Comparison of ENCODE assay signal across 8 mouse cellular contexts in the genomic region with DNA sequence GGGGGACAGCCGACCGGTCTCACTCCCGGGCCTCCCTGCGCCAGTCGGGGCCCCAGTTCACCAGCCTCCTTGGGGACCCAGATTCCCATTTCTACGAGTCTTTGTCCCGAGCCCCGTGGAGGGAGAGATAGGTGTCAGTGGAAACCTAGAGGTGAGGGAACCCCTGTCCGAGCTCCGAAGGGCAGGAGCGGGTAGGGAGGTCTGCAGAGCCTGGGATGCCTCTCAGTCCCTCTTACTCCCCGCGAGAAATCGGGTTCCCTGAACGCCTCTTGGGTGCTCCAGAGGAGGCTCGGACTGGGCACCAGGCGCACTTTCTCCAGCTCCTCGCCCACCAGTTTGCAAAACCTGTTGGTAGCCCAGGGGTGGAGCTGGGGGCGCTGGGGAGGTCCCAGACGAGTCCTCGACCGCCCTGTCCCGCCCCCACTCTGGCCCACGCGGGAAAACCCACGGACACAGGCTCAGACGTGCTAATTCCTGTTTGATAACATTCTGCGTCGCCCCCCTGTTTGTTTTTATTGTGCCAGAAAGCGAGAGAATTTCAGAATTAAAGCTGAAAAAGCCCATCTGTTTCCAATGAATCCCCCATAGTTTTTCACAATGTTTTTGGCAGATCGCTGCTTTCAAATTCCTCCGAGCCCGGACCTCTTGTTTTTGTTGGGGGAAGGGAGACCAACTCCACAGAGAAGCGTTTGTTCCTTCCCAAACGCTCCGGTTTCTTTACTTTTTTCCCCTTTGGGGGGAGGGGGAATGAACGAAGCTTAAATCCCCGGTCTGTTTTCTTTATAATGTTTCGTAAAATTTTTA. TPM values are rescaled to one million over a fixed set of nuclear protein-coding genes. Genes with fewer than 3 reads are reported as not detected.
DNase-seq lines count a peak whose midpoint lies in the region; ATAC-seq and TF ChIP-seq lines count a peak whose summit lies in the region.

No protein-coding gene starts in this region.

- in situ Hi-C loops in Patski (cut with MboI; ENCODE audit: low pct_unique_long_range_greater_than_20kb): loop anchor here (25.0 kb wide), 1 partner anchor 554 kb away; no protein-coding TSS in a partner anchor

- H3K9ac ChIP-seq in forebrain, embryonic 12.5 days: peak overlapping the region; percentile 89
- peak overlapping the region; percentile 95 for H3K9ac ChIP-seq in hindbrain, embryonic 12.5 days
- peak overlapping the region; percentile 41; the same call in 1 of the 2 replicates for H3K9ac ChIP-seq in liver, postnatal 0 days (replicated peaks)

- WGBS in forebrain, embryonic 12.5 days: under 1% methylated on average over 39 of the region's 39 CpGs
- WGBS in hindbrain, embryonic 12.5 days: under 1% methylated on average over 39 of the region's 39 CpGs
- 2% methylated on average over 39 of the region's 39 CpGs for WGBS in liver, postnatal 0 days (ENCODE audit: insufficient replicate concordance)

- H3K9me3 ChIP-seq in erythroblast, embryonic 14.5 days (ENCODE audit: control insufficient read depth, low read length): no peaks in the 10 kb centered on the region
- no peaks in the 10 kb centered on the region for H3K9me3 ChIP-seq in forebrain, embryonic 12.5 days
- H3K9me3 ChIP-seq in hindbrain, embryonic 12.5 days (replicated peaks): no peaks in the 10 kb centered on the region
- no peaks in the 10 kb centered on the region for H3K9me3 ChIP-seq in liver, postnatal 0 days (ENCODE audit: low read length)

- H3K36me3 ChIP-seq in erythroblast, embryonic 14.5 days (ENCODE audit: control insufficient read depth): no peaks in the 10 kb centered on the region
- peaks cover 25% of the 10 kb centered on the region for H3K36me3 ChIP-seq in forebrain, embryonic 12.5 days (replicated peaks)
- H3K36me3 ChIP-seq in hindbrain, embryonic 12.5 days: peaks cover 9% of the 10 kb centered on the region
- H3K36me3 ChIP-seq in liver, postnatal 0 days (replicated peaks; ENCODE audit: insufficient read depth, low read length): no peaks in the 10 kb centered on the region

- POLR2A ChIA-PET in Patski (lab: Charles Lee): interaction anchor here (0.8 kb wide), 1 partner anchor 30 kb away, joined by 3 read pairs; no protein-coding TSS in a partner anchor

- peak overlapping the region; percentile 93 for H3K27ac ChIP-seq in forebrain, embryonic 12.5 days
- H3K27ac ChIP-seq in hindbrain, embryonic 12.5 days: peak overlapping the region; percentile 94
- 0 out of 2 replicates have a peak overlapping the region, but pooled peaks have one; percentile 16 for H3K27ac ChIP-seq in liver, postnatal 0 days (ENCODE audit: low read depth)

- no peak for TF ChIP-seq CTCF in Patski (IDR thresholded peaks at IDR 0.05)
- TF ChIP-seq CTCF in liver, postnatal 0 days (IDR thresholded peaks at IDR 0.05; ENCODE audit: low read depth): no peak

- H3K27me3 ChIP-seq in erythroblast, embryonic 14.5 days (ENCODE audit: control insufficient read depth): peaks cover 71% of the 10 kb centered on the region
- no peaks in the 10 kb centered on the region for H3K27me3 ChIP-seq in Patski
- H3K27me3 ChIP-seq in forebrain, embryonic 12.5 days: no peaks in the 10 kb centered on the region
- no peaks in the 10 kb centered on the region for H3K27me3 ChIP-seq in hindbrain, embryonic 12.5 days
- H3K27me3 ChIP-seq in liver, postnatal 0 days (ENCODE audit: insufficient read depth, low read length): peaks cover 62% of the 10 kb centered on the region

- H3K4me2 ChIP-seq in forebrain, embryonic 12.5 days: peak overlapping the region; percentile 85
- H3K4me2 ChIP-seq in hindbrain, embryonic 12.5 days (replicated peaks): peak overlapping the region; percentile 80
- peak overlapping the region; percentile 73 for H3K4me2 ChIP-seq in liver, postnatal 0 days (ENCODE audit: low read depth, low read length)

- ATAC-seq in erythroblast, adult 5-6 weeks (replicated peaks; ENCODE audit: low FRiP score, poor library complexity, severe bottlenecking): no peak
- ATAC-seq in Patski: peak; percentile 56
- ATAC-seq in forebrain, embryonic 12.5 days (ENCODE audit: low FRiP score): peak; percentile 4; the same call in 1 of the 2 replicates
- ATAC-seq in hindbrain, embryonic 12.5 days (ENCODE audit: low FRiP score): peak; percentile 15
- ATAC-seq in liver, postnatal 0 days: 0 out of 2 replicates have a peak, but pooled peaks have one; percentile 2

- DNase-seq in Patski (ENCODE audit: low read depth, low spot score): no peak
- DNase-seq in liver, postnatal 0 days: no peak
- peak; percentile 42 for DNase-seq in retina, embryonic 14.5 days (ENCODE audit: low spot score)
- DNase-seq in thymus, adult 18-20 months: no peak

- no peak for TF ChIP-seq EP300 in liver, postnatal 0 days (IDR thresholded peaks at IDR 0.05; ENCODE audit: low read depth)

- H3K4me3 ChIP-seq in erythroblast, embryonic 14.5 days (replicated peaks): peak overlapping the region; percentile 20
- peak overlapping the region; percentile 80 for H3K4me3 ChIP-seq in forebrain, embryonic 12.5 days (replicated peaks)
- H3K4me3 ChIP-seq in hindbrain, embryonic 12.5 days: peak overlapping the region; percentile 75
- peak overlapping the region; percentile 43 for H3K4me3 ChIP-seq in liver, postnatal 0 days (ENCODE audit: low read depth, low read length)

- CTCF ChIA-PET in Patski (lab: Charles Lee): interaction anchor here (1.2 to 1.8 kb wide), 3 partner anchors 8 to 33 kb away, joined by 3 to 5 read pairs (median 5); no protein-coding TSS in a partner anchor

- no peaks in the 10 kb centered on the region for H3K4me1 ChIP-seq in erythroblast, embryonic 14.5 days (ENCODE audit: control insufficient read depth)
- peaks cover 77% of the 10 kb centered on the region for H3K4me1 ChIP-seq in forebrain, embryonic 12.5 days
- peaks cover 70% of the 10 kb centered on the region for H3K4me1 ChIP-seq in hindbrain, embryonic 12.5 days
- H3K4me1 ChIP-seq in liver, postnatal 0 days (ENCODE audit: insufficient read depth): 0 out of 2 replicates have a peak, but pooled peaks cover 5% of the 10 kb centered on the region

RNA-seq across cellular contexts. Expression of a gene that starts 16.4 kb away (rescaled TPM):
- polyA plus RNA-seq in erythroblast, embryonic 14.5 days (2012): not detected in 2 replicates
- total RNA-seq in erythroblast, adult 5-6 weeks (2015; ENCODE audit: low replicate concordance): not detected in 2 replicates
- not detected in 2 replicates for total RNA-seq in erythroblast, adult 5-6 weeks (2017; ENCODE audit: low replicate concordance)
- polyA plus RNA-seq in Patski (2021): 14.6 TPM
- polyA plus RNA-seq in forebrain, embryonic 12.5 days (2016; fragmentation: Nextera tagmentation; extraction: Ambion mirVana): 37.3 and 42.3 TPM in 2 replicates
- 55.3 and 55.7 TPM in 2 replicates for polyA plus RNA-seq in hindbrain, embryonic 12.5 days (2016; fragmentation: Nextera tagmentation; extraction: Ambion mirVana)
- polyA plus RNA-seq in liver, postnatal 0 days (2015; fragmentation: Nextera tagmentation; extraction: Ambion mirVana): 0.12 TPM in 2 replicates

Comparison
In these comparisons a context has a peak if more than half of its experiments do, and no peak if none do; other contexts are left out.
1. H3K4me3 ChIP-seq: peak in every context shown above with its lines; median percentile 80 in forebrain, embryonic 12.5 days; 75 in hindbrain, embryonic 12.5 days; 43 in liver, postnatal 0 days; 20 in erythroblast, embryonic 14.5 days.
2. H3K27ac ChIP-seq: peak in every context shown above with its lines; median percentile 94 in hindbrain, embryonic 12.5 days; 93 in forebrain, embryonic 12.5 days; 16 in liver, postnatal 0 days.
3. H3K9ac ChIP-seq: peak in every context shown above with its lines; median percentile 95 in hindbrain, embryonic 12.5 days; 89 in forebrain, embryonic 12.5 days; 41 in liver, postnatal 0 days.
4. RNA of a gene that starts 16.4 kb away (polyA plus RNA-seq): 55.3 to 55.7 TPM in hindbrain, embryonic 12.5 days, 37.3 to 42.3 TPM in forebrain, embryonic 12.5 days and 14.6 TPM in Patski (single experiment); 0.12 TPM in liver, postnatal 0 days and not detected in erythroblast, embryonic 14.5 days; every median in the first group is over 10 times any median in the second.
5. Peak in every context shown above with its lines, with median percentiles within 50 percentile points of each other: H3K4me2 ChIP-seq.